Mouse (Mus musculus): ENCODE data around the gene Prss36. TPM values are rescaled to one million over a fixed set of nuclear protein-coding genes. Genes with fewer than 3 reads are reported as not detected.
A peak's percentile ranks its signal among the peaks of the same experiment; 100 is the strongest.
"Not testable (repeated sequence)": the region's sequence is repeated elsewhere in the genome, so short reads cannot be mapped to it uniquely, and the experiment has no call there.

The Prss36 gene
- polyA plus RNA-seq, 1 experiment from 2014 or later: 7.8 TPM

DNA sequence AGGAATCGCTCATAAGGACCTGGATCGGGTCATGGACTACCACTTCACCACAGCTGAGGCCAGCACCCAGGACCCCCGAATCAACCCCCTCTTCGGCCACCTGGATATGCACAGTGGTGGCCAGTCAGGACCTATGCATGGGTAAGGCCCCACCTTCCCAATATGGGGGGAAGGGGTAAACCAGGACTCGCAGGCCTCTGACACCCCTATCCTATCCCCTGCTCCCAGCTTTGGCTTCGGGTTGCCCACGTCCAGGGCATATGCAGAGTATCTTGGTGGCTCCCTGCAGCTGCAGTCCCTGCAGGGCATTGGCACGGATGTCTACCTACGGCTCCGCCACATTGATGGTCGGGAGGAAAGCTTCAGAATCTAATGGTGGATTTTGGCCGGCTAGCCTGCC is 38.6 kb downstream of the Prss36 start:
- no peak for DNase-seq (ENCODE audit: low spot score)

DNA sequence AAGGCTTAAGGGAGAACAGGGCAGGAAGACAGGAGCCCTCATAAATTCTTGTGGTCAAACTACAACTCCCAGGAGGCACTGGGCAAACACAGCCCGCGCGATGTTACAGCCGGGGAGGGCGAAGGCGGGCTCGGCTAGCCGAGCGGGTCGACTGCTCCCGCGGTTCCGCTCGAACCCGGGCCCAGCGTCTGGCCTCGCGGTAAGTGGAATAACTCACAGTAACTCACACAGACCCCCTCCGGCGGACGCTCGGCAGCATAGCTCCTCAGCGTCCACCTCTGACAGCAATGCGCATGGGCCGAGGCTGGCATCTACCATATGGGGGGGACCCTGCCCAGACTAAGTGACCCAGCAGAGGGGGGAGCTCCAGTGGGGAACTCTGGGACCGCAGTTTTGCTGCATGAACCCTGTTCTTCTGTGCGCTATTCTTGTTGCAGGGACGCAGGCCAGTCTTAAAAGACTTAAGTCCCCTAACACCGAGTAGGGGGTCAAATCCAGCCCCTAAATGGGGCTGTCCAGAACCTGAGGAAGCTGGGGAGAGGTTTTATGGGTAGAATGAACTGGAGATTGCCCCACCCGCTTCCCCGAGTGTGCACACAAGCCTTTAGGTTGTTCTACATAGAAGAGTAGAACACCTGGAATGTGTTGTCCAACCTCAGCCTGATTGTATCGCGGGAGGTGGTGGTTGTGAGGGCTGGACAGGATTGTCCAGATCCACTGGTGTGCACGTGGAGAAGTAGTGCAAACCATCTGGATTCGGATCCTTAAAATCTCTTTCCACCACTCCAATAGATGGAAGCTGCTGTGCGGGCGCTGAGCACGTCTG is 42.3 kb downstream of the Prss36 start, which contains the start of gene Bckdk:
Bckdk (plus strand) TSS at position 112 of the 826 bp plus-strand sequence.
- peak; percentile 74 for DNase-seq (ENCODE audit: low spot score)

DNA sequence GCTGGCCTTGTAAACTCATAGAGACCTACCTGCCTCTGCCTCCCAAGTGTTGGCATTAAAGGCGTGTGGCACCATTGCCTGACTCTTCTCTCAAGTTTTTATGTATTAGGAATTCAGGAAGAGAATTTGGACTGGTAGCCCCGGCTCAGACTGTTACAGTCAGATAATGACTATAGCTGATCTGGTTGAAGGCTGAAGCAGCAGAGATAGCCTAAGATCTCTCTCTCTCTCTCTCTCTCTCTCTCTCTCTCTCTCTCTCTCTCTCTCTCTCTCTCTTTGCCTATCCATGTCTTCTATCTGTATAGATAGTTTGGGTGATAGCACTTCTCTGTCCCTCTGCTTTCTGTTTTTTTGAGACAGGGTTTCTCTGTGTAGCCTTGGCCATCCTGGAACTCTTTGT is 44.8 kb downstream of the Prss36 start:
- DNase-seq (ENCODE audit: low spot score): no peak

DNA sequence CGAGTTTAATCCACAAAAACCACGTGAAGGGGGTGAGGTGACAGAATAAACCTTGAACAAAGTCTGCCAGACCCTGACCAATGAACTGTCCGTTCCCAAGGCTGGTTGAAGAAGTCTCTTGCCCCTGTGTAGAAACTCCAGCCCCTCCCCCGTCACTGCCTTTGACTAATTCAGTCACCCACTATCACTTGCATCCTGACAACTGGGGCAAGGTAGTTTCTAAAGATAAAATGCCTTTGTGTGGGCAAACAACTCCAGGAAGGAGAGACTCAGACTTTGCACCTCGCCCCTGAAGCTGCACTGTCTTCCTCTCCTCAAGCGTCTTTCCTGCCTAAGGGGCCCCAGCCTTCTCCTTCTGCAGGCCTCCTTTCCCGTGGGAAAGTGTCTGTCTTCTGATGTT is 46.5 kb downstream of the Prss36 start:
- peak; percentile 46 for DNase-seq (ENCODE audit: low spot score)

DNA sequence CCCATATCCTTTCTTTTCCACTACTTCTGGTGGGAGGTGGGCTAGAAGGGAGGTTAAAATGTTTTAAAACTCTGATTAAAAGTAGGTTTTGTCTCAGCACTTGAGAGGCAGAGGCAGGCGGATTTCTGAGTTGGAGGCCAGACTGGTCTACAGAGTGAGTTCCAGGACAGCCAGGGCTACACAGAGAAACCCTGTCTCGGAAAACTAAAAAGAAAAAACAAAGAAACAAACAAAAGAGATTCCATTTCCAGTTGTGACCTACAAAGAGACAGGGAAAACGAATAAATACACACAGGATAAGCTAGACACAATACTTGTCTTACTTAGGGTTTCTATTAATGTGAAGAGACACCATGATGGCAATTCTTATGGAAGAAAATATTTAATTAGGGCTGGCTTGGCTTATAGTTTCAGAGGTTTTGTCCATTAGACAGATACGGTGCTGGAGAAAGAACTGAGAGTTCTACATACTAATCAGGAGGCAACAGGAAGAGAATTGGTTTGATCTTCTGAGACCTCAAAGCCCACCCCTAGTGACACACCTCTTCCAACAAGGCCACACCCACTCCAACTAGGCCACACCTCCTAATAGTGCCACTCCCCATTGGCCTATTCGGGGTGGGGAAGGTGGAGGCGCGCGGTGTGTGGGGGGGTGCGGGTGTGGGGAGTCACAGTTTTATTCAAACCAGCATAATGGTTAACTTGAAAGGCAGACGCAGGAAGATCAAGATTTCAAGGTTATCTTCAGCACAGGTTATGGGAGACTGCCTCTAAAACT is 48.2 kb downstream of the Prss36 start:
- peak; percentile 57 for DNase-seq (ENCODE audit: low spot score)

DNA sequence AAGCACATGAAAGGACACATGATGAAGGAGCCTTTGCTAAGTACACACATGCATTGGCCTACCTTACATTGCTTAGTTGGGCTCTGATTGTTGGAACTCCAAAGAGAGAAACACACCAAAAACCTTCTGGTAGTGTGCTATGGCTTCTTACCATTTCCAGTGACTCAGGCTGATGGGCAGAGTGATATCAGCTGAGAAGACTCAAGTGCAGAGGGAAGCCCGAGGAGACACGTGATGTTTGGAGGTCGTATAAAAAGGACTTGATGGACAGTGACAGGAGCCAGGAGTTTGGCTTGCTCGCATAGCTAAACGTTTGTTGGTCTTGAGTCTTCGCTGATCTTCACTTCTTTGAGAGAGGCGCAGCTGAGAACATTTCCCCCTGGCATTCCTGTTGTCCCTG is 49.0 kb downstream of the Prss36 start:
- DNase-seq (ENCODE audit: low spot score): no peak

DNA sequence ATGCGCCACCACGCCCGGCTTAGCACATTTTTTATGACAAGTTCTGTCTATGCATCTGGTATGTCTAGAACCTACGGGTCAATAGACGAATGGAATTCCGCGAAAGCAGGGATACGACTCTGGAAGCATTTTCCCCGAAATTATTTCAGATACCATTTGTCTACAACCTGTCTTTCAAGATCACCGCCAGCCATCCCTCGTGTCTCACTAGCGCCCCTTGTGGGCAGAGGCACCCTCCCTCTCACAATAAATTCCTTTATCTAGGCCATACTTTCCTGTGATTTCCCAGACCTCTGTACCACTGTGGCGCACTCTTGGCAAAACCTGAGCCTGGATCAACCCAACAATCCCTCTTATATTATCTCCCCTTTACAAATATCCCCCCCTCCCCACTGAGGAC is 50.1 kb downstream of the Prss36 start:
- DNase-seq (ENCODE audit: low spot score): peak; percentile 57

DNA sequence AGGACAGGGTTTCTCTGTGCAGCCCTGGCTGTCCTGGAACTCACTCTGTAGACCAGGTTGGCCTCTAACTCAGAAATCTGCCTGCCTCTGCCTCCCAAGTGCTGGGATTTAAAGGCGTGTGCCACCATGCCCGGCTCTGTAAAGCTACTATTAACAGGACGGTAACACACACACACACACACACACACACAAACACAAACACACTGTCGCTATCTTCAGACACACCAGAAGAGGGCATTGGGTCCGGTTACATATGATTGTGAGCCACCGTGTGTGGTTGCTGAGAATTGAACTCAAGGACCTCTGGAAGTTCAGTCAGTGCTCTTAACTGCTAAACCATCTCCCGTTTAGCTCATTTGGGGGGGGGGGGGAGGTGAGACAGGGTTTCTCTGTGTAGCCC is 50.6 kb downstream of the Prss36 start:
- not testable (repeated sequence) for DNase-seq (ENCODE audit: low spot score)

DNA sequence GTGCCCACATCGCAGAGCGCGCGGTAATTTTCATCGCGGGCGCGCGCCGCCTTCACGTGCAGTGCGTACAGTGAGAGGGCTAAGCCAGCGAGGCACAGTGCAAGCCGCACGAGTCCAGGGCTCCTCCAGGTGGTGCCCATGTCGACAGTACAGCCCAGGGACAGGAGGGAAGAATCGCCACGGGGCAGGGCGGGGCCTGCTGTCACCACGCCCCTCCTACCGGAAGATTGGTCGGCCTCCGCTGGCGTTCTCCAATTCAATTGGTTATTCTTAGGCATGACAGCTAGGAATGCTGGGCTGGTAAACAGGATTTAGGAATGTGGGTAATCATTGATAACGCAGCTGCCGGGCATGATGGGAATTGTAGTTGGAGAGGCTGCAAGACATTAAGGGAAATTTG is 51.1 kb downstream of the Prss36 start, which contains the start of the genes Gm21974 and Vkorc1:
Gm21974 (minus strand) TSS at position 13 of the 400 bp plus-strand sequence.
Vkorc1 (minus strand) TSS at position 176 of the 400 bp plus-strand sequence.
- DNase-seq (ENCODE audit: low spot score): peak; percentile 86

DNA sequence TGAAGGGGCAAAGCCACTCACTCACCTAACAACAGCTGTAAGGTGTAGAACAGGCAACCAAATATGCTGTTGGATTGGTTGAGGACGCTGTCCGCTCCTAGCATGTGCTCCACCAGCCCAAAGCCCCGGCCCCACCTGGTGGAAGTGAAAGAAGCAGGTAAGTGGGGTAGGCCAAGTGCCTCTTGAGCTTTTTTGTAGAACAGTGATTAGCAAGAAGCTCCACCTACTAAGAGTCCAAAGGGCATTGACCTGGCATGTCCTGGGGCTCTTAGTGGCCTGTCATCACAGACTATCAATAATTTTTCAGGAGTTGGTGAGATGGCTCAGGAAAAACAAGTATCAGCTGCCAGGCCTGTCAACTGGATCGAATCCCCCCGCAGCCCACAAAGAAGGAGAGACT is 52.0 kb downstream of the Prss36 start:
- no peak for DNase-seq (ENCODE audit: low spot score)

DNA sequence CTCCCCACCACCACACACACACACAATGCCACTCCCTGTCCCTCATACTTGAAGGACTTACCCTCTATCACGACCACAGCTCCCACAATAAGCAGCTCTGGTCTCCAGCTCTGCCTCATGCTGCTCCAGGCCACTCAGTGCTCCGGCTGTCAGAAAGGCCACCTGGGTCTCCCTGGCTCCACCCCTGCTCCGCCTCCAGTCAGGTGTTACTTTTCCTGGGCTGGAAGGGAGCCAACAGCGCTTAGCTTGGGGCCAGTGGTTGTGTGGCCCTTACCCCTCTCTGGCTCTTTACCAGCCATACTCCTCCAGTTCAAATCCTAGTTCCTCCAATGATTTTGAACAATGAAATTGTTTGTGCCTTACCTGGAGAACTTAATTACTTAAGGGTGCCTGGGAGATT is 55.7 kb downstream of the Prss36 start, which contains the start of gene Prss53:
Prss53 (minus strand) TSS at position 173 of the 400 bp plus-strand sequence.
- DNase-seq (ENCODE audit: low spot score): no peak

DNA sequence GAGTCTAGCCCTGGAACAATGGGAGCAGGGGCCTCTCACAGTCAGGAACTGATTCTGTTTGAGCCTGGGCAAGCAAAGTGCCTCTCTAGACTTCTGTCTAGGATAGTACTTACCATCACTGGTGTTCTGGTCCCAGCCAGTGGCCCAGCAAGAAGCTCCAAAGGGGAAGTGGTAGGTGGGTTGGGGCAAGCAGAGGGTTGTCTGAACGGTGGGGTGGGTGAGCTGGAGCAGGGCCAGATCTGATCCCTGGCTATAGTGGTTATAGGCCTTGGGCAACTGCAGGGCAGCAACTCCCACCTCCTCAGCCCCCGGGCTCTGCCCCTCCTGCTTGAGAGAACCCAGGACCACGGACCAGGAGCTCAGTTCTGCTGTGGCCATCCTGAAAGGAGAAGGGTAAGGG is 57.7 kb downstream of the Prss36 start:
- no peak for DNase-seq (ENCODE audit: low spot score)

DNA sequence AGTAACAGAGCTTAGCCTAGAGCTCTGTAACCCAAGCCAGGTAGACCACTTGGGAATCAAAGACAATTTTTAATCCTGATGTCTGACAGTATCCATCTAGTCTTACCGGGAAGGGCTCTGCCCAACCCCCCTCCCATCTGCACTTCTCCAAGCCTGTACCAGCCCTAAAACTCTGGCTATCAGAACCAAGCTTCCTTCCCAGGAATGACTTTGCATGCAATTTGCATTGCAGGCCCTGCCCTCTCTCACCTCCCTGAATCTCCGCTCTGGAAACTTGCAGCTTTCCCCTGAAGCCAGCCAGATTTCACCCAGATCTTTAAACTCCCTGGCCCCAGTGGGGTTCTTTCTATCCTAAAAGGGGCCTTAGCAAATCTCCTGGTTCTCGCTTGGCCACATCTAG is 58.7 kb downstream of the Prss36 start:
- DNase-seq (ENCODE audit: low spot score): no peak

DNA sequence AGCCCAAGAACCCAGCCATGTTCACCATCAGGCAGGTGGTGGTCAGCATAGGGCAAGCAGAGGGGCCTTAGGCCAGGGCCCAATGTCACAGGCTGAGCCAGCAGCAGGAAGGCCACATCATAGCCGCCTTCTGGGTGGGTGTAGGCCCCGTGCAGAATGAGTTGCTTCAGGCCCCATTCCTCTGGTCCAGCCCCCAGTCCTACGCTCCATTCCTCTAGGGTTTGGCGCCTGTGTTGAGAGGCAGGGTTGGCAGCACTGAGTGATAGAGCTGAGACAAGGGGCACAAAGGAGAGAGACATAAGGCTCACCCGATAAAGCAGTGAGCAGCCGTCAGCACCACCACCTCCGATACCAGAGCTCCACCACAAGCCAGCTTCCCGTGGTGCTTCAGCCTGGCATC is 59.3 kb downstream of the Prss36 start:
- no peak for DNase-seq (ENCODE audit: low spot score)

DNA sequence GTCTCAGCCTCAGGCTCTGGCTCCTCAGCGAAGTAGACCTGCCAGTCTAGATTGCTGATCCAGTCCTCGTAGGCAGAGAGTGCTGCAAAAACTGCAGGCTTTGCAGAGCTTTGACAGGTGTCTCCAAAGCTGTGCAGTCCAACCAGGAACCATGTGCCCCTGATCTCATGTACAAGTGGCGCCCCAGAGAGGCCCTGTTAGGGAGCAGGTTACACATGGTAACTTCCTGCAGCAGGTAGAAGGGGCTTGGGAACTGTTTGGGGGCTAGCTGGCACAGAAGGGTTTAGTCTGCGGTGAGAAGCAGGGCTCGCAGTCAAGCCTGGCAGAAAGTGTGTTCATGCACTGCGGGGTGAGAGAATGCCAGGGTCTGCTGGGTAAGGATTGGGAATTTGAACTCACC is 60.0 kb downstream of the Prss36 start:
- no peak for DNase-seq (ENCODE audit: low spot score)

DNA sequence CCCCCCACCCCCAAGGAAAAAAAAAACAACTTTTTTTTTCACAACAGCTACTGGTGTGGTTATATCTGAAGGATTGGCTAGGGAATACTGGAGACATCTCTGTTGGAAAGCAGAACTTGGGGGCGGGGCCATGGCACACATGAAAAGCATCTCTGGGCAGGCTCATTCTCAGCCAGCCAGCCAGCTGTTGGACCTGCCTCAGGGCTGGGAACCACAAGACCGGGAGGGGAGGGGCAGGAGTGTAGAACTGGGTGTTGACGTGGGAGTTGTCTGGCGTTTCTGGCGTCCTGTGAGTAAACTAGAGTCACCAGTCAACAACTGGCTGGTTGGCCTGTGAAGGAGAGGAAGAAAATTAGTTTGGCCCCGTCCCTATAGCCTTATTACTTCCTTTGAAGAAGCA is 60.6 kb downstream of the Prss36 start:
- DNase-seq (ENCODE audit: low spot score): no peak

Other genes starting within 250 kb of the Prss36 start
- 98.1 and 112 TPM in 2 replicates for gene Bcl7c, start 237.8 kb downstream of the Prss36 start, polyA plus RNA-seq (2015; fragmentation: Nextera tagmentation; extraction: Ambion mirVana)
- gene Ctf1, start 234.0 kb downstream of the Prss36 start, polyA plus RNA-seq (2015; fragmentation: Nextera tagmentation; extraction: Ambion mirVana): 13.1 and 13.5 TPM in 2 replicates
- gene Ctf2, start 214.6 kb downstream of the Prss36 start, polyA plus RNA-seq (2015; fragmentation: Nextera tagmentation; extraction: Ambion mirVana): 0.06 TPM in 1 of 2 replicates, not detected in the other
- 1.6 and 1.7 TPM in 2 replicates for gene Fbxl19, start 202.2 kb downstream of the Prss36 start, polyA plus RNA-seq (2015; fragmentation: Nextera tagmentation; extraction: Ambion mirVana)
- 16.1 TPM in 2 replicates for gene Orai3, start 176.9 kb downstream of the Prss36 start, polyA plus RNA-seq (2015; fragmentation: Nextera tagmentation; extraction: Ambion mirVana)
- 18.2 and 21.1 TPM in 2 replicates for gene Setd1a, start 170.1 kb downstream of the Prss36 start, polyA plus RNA-seq (2015; fragmentation: Nextera tagmentation; extraction: Ambion mirVana)
- gene Gm49388, start 161.1 kb downstream of the Prss36 start, polyA plus RNA-seq (2015; fragmentation: Nextera tagmentation; extraction: Ambion mirVana): not detected in 2 replicates
- gene Hsd3b7, start 146.1 kb downstream of the Prss36 start, polyA plus RNA-seq (2015; fragmentation: Nextera tagmentation; extraction: Ambion mirVana): 8.7 and 10.4 TPM in 2 replicates
- 48.9 and 50.5 TPM in 2 replicates for gene Stx4a, start 122.4 kb downstream of the Prss36 start, polyA plus RNA-seq (2015; fragmentation: Nextera tagmentation; extraction: Ambion mirVana)
- 0.19 and 0.49 TPM in 2 replicates for gene Stx1b, start 122.2 kb downstream of the Prss36 start, polyA plus RNA-seq (2015; fragmentation: Nextera tagmentation; extraction: Ambion mirVana)
- 12.9 and 13.8 TPM in 2 replicates for gene Zfp646, start 70.5 kb downstream of the Prss36 start, polyA plus RNA-seq (2015; fragmentation: Nextera tagmentation; extraction: Ambion mirVana)
- 22.0 and 26.2 TPM in 2 replicates for gene Zfp668, start 69.9 kb downstream of the Prss36 start, polyA plus RNA-seq (2015; fragmentation: Nextera tagmentation; extraction: Ambion mirVana)
- 0.39 and 0.57 TPM in 2 replicates for gene Prss53, start 55.8 kb downstream of the Prss36 start, polyA plus RNA-seq (2015; fragmentation: Nextera tagmentation; extraction: Ambion mirVana)
- not detected in 2 replicates for gene Gm21974, start 51.3 kb downstream of the Prss36 start, polyA plus RNA-seq (2015; fragmentation: Nextera tagmentation; extraction: Ambion mirVana)
- gene Vkorc1, start 51.1 kb downstream of the Prss36 start, polyA plus RNA-seq (2015; fragmentation: Nextera tagmentation; extraction: Ambion mirVana): 47.0 and 54.5 TPM in 2 replicates
- 80.5 and 87.0 TPM in 2 replicates for gene Bckdk, start 42.6 kb downstream of the Prss36 start, polyA plus RNA-seq (2015; fragmentation: Nextera tagmentation; extraction: Ambion mirVana)
- gene Kat8, start 34.2 kb downstream of the Prss36 start, polyA plus RNA-seq (2015; fragmentation: Nextera tagmentation; extraction: Ambion mirVana): 40.7 and 43.0 TPM in 2 replicates
- 2.9 and 3.3 TPM in 2 replicates for gene Prss8, start 16.6 kb downstream of the Prss36 start, polyA plus RNA-seq (2015; fragmentation: Nextera tagmentation; extraction: Ambion mirVana)
- 178 and 286 TPM in 2 replicates for gene Fus, start 20.7 kb upstream of the Prss36 start, polyA plus RNA-seq (2015; fragmentation: Nextera tagmentation; extraction: Ambion mirVana)
- gene Pycard, start 47.1 kb upstream of the Prss36 start, polyA plus RNA-seq (2015; fragmentation: Nextera tagmentation; extraction: Ambion mirVana): 372 and 387 TPM in 2 replicates
- gene Trim72, start 57.2 kb upstream of the Prss36 start, polyA plus RNA-seq (2015; fragmentation: Nextera tagmentation; extraction: Ambion mirVana): not detected in 2 replicates
- gene Itgam, start 115.9 kb upstream of the Prss36 start, polyA plus RNA-seq (2015; fragmentation: Nextera tagmentation; extraction: Ambion mirVana): 1.2 and 1.4 TPM in 2 replicates
- not detected in 2 replicates for gene Gm49368, start 116.0 kb upstream of the Prss36 start, polyA plus RNA-seq (2015; fragmentation: Nextera tagmentation; extraction: Ambion mirVana)
- 1.5 and 1.6 TPM in 2 replicates for gene Itgax, start 182.8 kb upstream of the Prss36 start, polyA plus RNA-seq (2015; fragmentation: Nextera tagmentation; extraction: Ambion mirVana)
- 1.7 and 1.9 TPM in 2 replicates for gene Itgad, start 207.7 kb upstream of the Prss36 start, polyA plus RNA-seq (2015; fragmentation: Nextera tagmentation; extraction: Ambion mirVana)